In the genomic region with DNA sequence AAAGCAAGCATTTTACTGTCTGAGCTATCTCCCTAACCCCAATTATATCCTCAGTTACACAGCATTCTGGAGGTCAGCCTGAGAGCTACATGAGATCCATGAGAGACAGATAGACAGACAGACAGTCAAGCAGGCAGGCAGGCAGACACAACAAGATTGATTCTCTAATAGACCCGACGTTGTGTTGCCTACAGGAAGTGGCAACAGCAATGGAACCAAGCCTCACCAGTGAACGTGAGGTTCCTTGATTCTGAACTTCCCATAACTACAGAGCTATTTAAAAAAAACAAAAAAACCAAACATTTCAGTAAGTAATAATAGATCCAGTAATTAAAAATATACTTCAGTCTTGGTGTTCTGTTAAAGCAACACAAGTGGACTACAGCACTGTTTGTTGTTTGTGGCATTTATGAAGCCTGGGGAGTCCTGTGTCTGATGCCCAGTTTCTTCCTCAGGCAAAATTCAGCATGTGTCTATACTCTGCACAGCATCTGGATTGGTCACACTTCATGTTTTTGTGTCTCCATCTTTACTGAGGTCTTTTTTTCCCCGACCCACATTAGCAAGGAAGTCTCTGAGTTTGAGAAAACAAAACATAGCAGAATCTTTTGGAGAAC, we compare ENCODE assay signal across 16 mouse cellular contexts. TPM values are rescaled to one million over a fixed set of nuclear protein-coding genes. Genes with fewer than 3 reads are reported as not detected.
DNase-seq lines count a peak whose midpoint lies in the region; ATAC-seq and TF ChIP-seq lines count a peak whose summit lies in the region.
"Had no signal": no experiment of that assay in that cellular context is flagged by ENCODE, and none has a peak within 500 bp of the region (broad histone marks: within the 10 kb centered on the region; RNA-seq: fewer than 3 reads in every experiment).

No protein-coding gene starts in this region.

- no peaks in the 10 kb centered on the region; the same call in 1 of the 2 replicates for H3K36me3 ChIP-seq in spleen, adult 2 months (ENCODE audit: control insufficient read depth, insufficient read depth, low read length)
- no peaks in the 10 kb centered on the region for H3K36me3 ChIP-seq in macrophage (ENCODE audit: inconsistent target)
- no peaks in the 10 kb centered on the region for H3K36me3 ChIP-seq in forebrain, embryonic 14.5 days (ENCODE audit: control insufficient read depth, insufficient read depth, low read length)
- H3K36me3 ChIP-seq: intestine, embryonic 15.5 days; lung, embryonic 15.5 days; midbrain, embryonic 10.5 days had no signal

- no peak overlapping the region for H3K4me3 ChIP-seq in spleen, adult 2 months (ENCODE audit: extremely low read depth, insufficient read depth, insufficient read length)
- no peak overlapping the region for H3K4me3 ChIP-seq in macrophage (ENCODE audit: inconsistent target)
- H3K4me3 ChIP-seq in forebrain, embryonic 14.5 days (ENCODE audit: low read depth, low read length): no peak overlapping the region
- H3K4me3 ChIP-seq: intestine, embryonic 15.5 days; lung, embryonic 15.5 days; midbrain, embryonic 10.5 days had no signal

- H3K4me1 ChIP-seq in spleen, adult 2 months (ENCODE audit: control insufficient read depth, insufficient read depth, insufficient read length): peaks cover 34% of the 10 kb centered on the region
- peaks cover 2% of the 10 kb centered on the region; the same call in 1 of the 2 replicates for H3K4me1 ChIP-seq in forebrain, embryonic 14.5 days (ENCODE audit: control insufficient read depth, insufficient read depth, low read length)

- TF ChIP-seq CTCF in spleen, adult 2 months (IDR thresholded peaks at IDR 0.05; ENCODE audit: extremely low read depth, insufficient read depth, insufficient read length, insufficient replicate concordance): no peak

- peaks cover 94% of the 10 kb centered on the region for H3K79me2 ChIP-seq in macrophage (ENCODE audit: inconsistent target)

- peak in 1 of 2 experiments; percentile 36 for DNase-seq in spleen, adult 2 months (ENCODE audit: low read depth in 1 of 2, low spot score in 2 of 2)
- no peak for DNase-seq in spleen, postnatal 4 days (ENCODE audit: low spot score in 2 of 2)
- DNase-seq in layer of hippocampus, adult 11-12 months (ENCODE audit: low spot score): no peak
- no peak for DNase-seq in forebrain, embryonic 14.5 days (ENCODE audit: low spot score)
- DNase-seq: cerebellum, adult 9-10 months; heart, postnatal 10 days; kidney, postnatal 14 days; left cerebral cortex, postnatal 4 days; right cerebral cortex, postnatal 4 days; thymus, postnatal 4 days had no signal

- no peak overlapping the region for H3K9ac ChIP-seq in forebrain, embryonic 14.5 days (ENCODE audit: low read length)
- H3K9ac ChIP-seq: intestine, embryonic 15.5 days; lung, embryonic 15.5 days had no signal

- ATAC-seq in granulocyte monocyte progenitor cell, adult 5-6 weeks (replicated peaks; ENCODE audit: poor library complexity, severe bottlenecking): peak; percentile 74
- ATAC-seq in megakaryocyte-erythroid progenitor cell, adult 5-6 weeks (replicated peaks; ENCODE audit: low FRiP score, low TSS enrichment, poor library complexity, severe bottlenecking): no peak
- ATAC-seq in forebrain, embryonic 14.5 days: no peak
- ATAC-seq: intestine, embryonic 15.5 days had no signal

- H3K27me3 ChIP-seq in spleen, adult 2 months (ENCODE audit: control insufficient read depth, insufficient read depth, low read length): no peaks in the 10 kb centered on the region
- no peaks in the 10 kb centered on the region for H3K27me3 ChIP-seq in forebrain, embryonic 14.5 days (replicated peaks; ENCODE audit: control insufficient read depth, insufficient read depth, low read length)
- H3K27me3 ChIP-seq: intestine, embryonic 15.5 days; lung, embryonic 15.5 days had no signal

- 6% methylated on average over 4 of the region's 4 CpGs for WGBS in spleen, adult 2 months
- WGBS in macrophage (ENCODE audit: missing documents): 15% methylated on average over 4 of the region's 4 CpGs
- 90% methylated on average over 4 of the region's 4 CpGs for WGBS in forebrain, embryonic 14.5 days

- H3K27ac ChIP-seq in spleen, adult 2 months (ENCODE audit: insufficient read depth, low read length): peak overlapping the region; percentile 54; the same call in 1 of the 2 replicates
- peak overlapping the region; percentile 51 for H3K27ac ChIP-seq in macrophage
- H3K27ac ChIP-seq in forebrain, embryonic 14.5 days (ENCODE audit: low read depth, low read length): no peak overlapping the region
- H3K27ac ChIP-seq: intestine, embryonic 15.5 days; lung, embryonic 15.5 days; midbrain, embryonic 10.5 days had no signal

- no peak overlapping the region for H3K4me2 ChIP-seq in forebrain, embryonic 14.5 days (ENCODE audit: low read length)
- H3K4me2 ChIP-seq: intestine, embryonic 15.5 days; lung, embryonic 15.5 days had no signal

- TF ChIP-seq POLR2A in spleen, adult 2 months (IDR thresholded peaks at IDR 0.05; ENCODE audit: low read depth, low read length): no peak

- no peaks in the 10 kb centered on the region for H3K9me3 ChIP-seq in forebrain, embryonic 14.5 days (replicated peaks; ENCODE audit: control insufficient read depth, low read length)
- H3K9me3 ChIP-seq: intestine, embryonic 15.5 days; lung, embryonic 15.5 days; midbrain, embryonic 10.5 days had no signal

RNA-seq across cellular contexts. Expression of a gene that starts 19.9 kb away (rescaled TPM):
- 1.6 and 2.2 TPM in 2 replicates for polyA plus RNA-seq in spleen, adult 2 months (2012; rRNA removed)
- total RNA-seq in granulocyte monocyte progenitor cell, adult 5-6 weeks (2014; fragmentation: Nextera tagmentation): 21.8 and 32.0 TPM in 2 replicates
- 16.8 and 22.9 TPM in 2 replicates for total RNA-seq in granulocyte monocyte progenitor cell, adult 5-6 weeks (2017)
- 10 to 100 TPM in 9 of 26 experiments, 1 to 10 TPM in 17; 2.1 to 13.4 (median 8.8) TPM for total RNA-seq in macrophage (2018; cell fraction: chromatin; rRNA removed)
- total RNA-seq in macrophage (2018; cell fraction: cytosol; rRNA removed): 10 to 100 TPM in 25 of 26 experiments, 1 to 10 TPM in 1; 9.2 to 20.7 (median 15.0) TPM
- 10 to 100 TPM in 25 of 26 experiments, 1 to 10 TPM in 1; 9.0 to 28.6 (median 15.9) TPM for total RNA-seq in macrophage (2018; cell fraction: nucleus; rRNA removed)
- 9.4 to 24.9 TPM (median 18.7 TPM) in 3 replicates for polyA plus RNA-seq in macrophage (2018)
- 29.1 and 44.1 TPM in 2 replicates for total RNA-seq in megakaryocyte-erythroid progenitor cell, adult 5-6 weeks (2014; fragmentation: Nextera tagmentation)
- 19.2 and 23.6 TPM in 2 replicates for total RNA-seq in megakaryocyte-erythroid progenitor cell, adult 5-6 weeks (2017)
- polyA plus RNA-seq in forebrain, embryonic 14.5 days (2014; fragmentation: Nextera tagmentation; extraction: Ambion mirVana): 34.1 and 34.2 TPM in 2 replicates
